Comparison of ENCODE assay signal across 13 mouse cellular contexts in the genomic region with DNA sequence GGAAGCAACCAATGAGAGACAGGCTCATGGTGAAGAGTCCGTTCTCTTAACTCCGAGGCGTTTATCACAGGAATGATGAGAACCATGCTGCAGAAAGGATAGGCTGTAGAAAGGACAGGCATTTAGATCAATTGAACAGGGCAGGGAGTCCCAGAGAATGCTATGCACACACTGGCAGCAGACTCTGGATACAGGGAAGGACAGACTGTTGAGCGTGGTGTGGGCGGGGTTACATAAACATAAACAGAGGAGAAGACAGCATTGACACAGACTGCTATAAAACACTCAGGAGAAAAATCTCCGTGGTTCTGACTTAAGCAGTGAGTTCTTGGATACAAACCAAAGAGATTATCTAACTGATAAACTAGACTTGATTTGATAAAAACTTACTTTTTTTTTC.
"Had no signal": no experiment of that assay in that cellular context is flagged by ENCODE, and none has a peak within 500 bp of the region (broad histone marks: within the 10 kb centered on the region; RNA-seq: fewer than 3 reads in every experiment).

No protein-coding gene starts in this region.

- H3K27ac ChIP-seq: liver, embryonic 12.5 days; lung, embryonic 15.5 days; midbrain, embryonic 15.5 days; neural tube, embryonic 12.5 days; stomach, embryonic 15.5 days had no signal

- H3K9me3 ChIP-seq: liver, embryonic 12.5 days; midbrain, embryonic 15.5 days; neural tube, embryonic 12.5 days; stomach, embryonic 15.5 days had no signal

- H3K4me2 ChIP-seq: liver, embryonic 12.5 days; lung, embryonic 15.5 days; midbrain, embryonic 11.5 days; midbrain, embryonic 15.5 days; neural tube, embryonic 12.5 days; stomach, embryonic 15.5 days had no signal

- ATAC-seq: hindbrain, embryonic 16.5 days; inflammation-experienced regulatory T-cells, adult 6 months; intestine, postnatal 0 days; liver, embryonic 12.5 days; midbrain, embryonic 15.5 days had no signal

- H3K9ac ChIP-seq: liver, embryonic 12.5 days; lung, embryonic 15.5 days; midbrain, embryonic 15.5 days; neural tube, embryonic 12.5 days; stomach, embryonic 15.5 days had no signal

- H3K27me3 ChIP-seq: liver, embryonic 12.5 days; lung, embryonic 15.5 days; midbrain, embryonic 15.5 days; neural tube, embryonic 12.5 days; stomach, embryonic 15.5 days had no signal

- DNase-seq: kidney, postnatal 25 days; lung, postnatal 4 days; right cerebral cortex, postnatal 14 days; thymus, postnatal 36 days had no signal

- H3K36me3 ChIP-seq: liver, embryonic 12.5 days; lung, embryonic 15.5 days; midbrain, embryonic 15.5 days; neural tube, embryonic 12.5 days; stomach, embryonic 15.5 days had no signal

- H3K4me3 ChIP-seq: liver, embryonic 12.5 days; lung, embryonic 15.5 days; midbrain, embryonic 15.5 days; neural tube, embryonic 12.5 days; stomach, embryonic 15.5 days had no signal
